Mouse (Mus musculus) gastrocnemius, postnatal 14 days (tissue): ENCODE measurements around the gene Stard9. TPM values are rescaled to one million over a fixed set of nuclear protein-coding genes. Genes with fewer than 3 reads are reported as not detected.
A peak's percentile ranks its signal among the peaks of the same experiment; 100 is the strongest.

Experiments
- DNase-seq: peaks from one replicate; pipeline ENCODE4 v3.0.0; 2021; ENCODE audit warnings: mixed read lengths
- intact Hi-C: fragments of 180-260 bp; cut with DNase I; formaldehyde crosslinking; loops from one replicate; pipeline ENCODE4 v1.15.1; 2025; ENCODE audit warnings: low total_unique reads
- long read RNA-seq, 2 experiments: library from polyadenylated mRNA; stranded (forward); transcript quantifications; one replicate each; pipeline ENCODE4 v2.0.0; 2021
- total RNA-seq, 2 experiments: library from RNA; stranded (reverse); gene quantifications; 2 replicates each; pipeline ENCODE4 v1.2.3; 2021

The Stard9 gene
- total RNA-seq = 1 to 10 TPM; 8.5 to 8.6 TPM
- long read RNA-seq, experiment 1, partial matches to known transcripts = 1 of 1 reads
- long read RNA-seq, experiment 1, other reads (novel, unspliced or antisense) = 0 of 1 reads
- long read RNA-seq, experiment 2, partial matches to known transcripts = 1 of 1 reads
- long read RNA-seq, experiment 2, other reads (novel, unspliced or antisense) = 0 of 1 reads

GRCm38 (mm10) chr2:120628886-120629735, at the start of gene Stard9:
Gene Stard9, plus strand, starts transcription at chr2:120629121.
- peak; percentile 99 for DNase-seq
- intact Hi-C loops = no loop called here

- intact Hi-C loops = no loop called here
- DNase-seq = no peak
These were observed 39.2 kb upstream of the Stard9 start for GRCm38 (mm10) chr2:120589759-120590158.

DNA sequence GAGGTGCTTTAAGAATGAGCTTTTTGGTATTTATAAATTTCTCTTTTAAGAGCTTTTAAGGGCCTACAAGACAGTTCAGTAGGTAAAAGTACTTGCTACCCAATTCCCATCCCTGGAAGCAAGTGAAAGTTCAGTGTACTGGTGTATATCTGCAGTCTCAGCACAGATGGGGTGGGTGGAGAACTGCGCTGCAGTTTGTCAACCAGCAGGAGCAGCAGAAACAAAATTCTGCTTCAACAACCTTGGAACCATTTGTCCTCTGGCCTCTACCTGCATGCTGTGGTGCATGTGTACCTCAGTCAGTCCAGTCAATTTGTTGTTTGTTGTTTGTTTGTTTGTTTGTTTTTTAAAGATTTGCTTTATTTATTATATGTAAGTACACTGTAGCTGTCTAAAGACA, 36.7 kb upstream of the Stard9 start:
- no peak for DNase-seq
- intact Hi-C loops = no loop called here

GRCm38 (mm10) chr2:120597734-120598133, 31.2 kb upstream of the Stard9 start:
- DNase-seq = no peak
- intact Hi-C loops = no loop called here

DNA sequence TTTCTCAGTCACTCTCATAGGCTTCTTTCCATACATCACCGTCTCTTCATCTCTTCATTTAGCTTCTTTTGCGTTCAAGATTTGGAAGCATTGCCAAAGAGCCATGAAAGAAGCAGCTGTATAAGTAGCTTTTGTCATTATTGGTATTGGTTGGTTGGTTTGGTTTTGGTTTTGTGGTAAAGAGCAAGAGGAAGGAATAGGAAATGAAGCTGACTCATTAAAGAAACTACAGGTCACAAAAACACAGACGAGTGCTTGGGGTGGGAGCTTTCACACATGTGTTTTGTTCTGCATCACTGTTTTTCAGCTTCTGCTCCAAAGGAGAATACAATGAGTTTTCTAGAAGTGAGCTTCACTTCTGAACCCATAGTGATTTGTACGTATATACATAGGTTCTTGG, 29.4 kb upstream of the Stard9 start:
- DNase-seq = no peak
- intact Hi-C loops = no loop called here

DNA sequence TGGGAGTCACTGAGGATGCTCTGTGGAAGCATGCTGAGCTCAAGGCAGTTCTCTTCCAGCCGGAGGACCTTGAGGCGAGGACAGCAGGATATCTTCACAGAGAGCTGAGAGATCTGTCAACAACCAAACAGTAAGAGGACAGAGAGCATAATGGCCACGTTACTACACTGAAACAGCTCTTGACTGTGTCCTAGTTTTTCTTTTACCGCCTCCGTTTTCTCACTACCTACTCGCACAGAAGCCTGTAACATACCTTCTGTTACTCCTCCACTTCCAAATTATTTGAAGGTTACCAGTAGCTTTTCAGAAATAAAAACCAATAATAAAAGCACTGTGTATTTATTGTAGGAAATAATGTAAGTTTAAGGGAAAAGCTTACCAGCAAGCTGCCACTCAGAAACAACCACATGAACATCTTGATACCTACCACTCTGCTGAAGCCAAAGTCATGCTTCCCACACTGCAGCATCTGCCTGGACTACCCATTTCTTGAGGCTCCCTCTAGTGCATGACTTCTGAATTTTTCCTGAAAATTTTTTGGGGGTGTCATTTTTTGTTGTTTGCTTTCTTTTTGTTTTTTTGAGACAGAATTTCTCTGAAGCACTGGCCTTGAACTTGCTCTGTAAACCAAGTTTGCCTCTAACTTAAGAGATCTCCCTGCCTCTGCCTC, 22.8 kb upstream of the Stard9 start:
- intact Hi-C loops = loop anchor here (5.0 kb wide), 1 partner anchor 79 kb away; no protein-coding TSS in a partner anchor
- no peak for DNase-seq

- intact Hi-C loops = loop anchor here (5.0 kb wide), 1 partner anchor 82 kb away; no protein-coding TSS in a partner anchor
- DNase-seq = peak; percentile 91
These were observed 19.8 kb upstream of the Stard9 start, which contains the start of the genes Haus2 and Lrrc57 for GRCm38 (mm10) chr2:120608830-120609723. Gene Haus2, plus strand, starts transcription at chr2:120609383. Gene Lrrc57, minus strand, starts transcription at chr2:120609520.

GRCm38 (mm10) chr2:120616279-120617163, 12.4 kb upstream of the Stard9 start:
- DNase-seq = no peak
- intact Hi-C loops = no loop called here

- no peak for DNase-seq
- intact Hi-C loops = no loop called here
These were observed 9.4 kb upstream of the Stard9 start for GRCm38 (mm10) chr2:120619538-120619937.

DNA sequence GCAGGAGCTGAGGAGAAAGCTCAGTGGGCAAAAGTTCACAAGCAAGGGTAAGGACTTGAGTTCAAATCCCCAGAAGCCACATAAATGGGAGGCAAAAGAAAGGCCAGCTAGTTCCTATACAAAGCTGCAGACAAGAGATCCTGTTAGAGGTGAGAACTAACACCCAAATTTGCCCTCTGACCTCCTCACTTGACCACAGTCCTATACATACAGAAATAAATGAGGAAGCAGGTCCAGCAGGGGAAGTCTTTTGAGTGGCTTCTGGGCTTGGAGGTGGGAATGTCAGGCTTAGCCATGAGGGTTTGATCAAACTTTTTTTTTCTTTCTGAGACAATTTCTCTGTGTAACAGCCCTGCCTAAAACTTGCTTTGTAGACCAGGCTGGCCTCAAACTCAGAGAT, 6.0 kb upstream of the Stard9 start:
- DNase-seq = no peak
- intact Hi-C loops = no loop called here

- no peak for DNase-seq
- intact Hi-C loops = no loop called here
These were observed 650 bp upstream of the Stard9 start for GRCm38 (mm10) chr2:120628076-120628865.

- intact Hi-C loops = no loop called here
- DNase-seq = peak; percentile 35
These were observed 1.3 kb downstream of the Stard9 start for GRCm38 (mm10) chr2:120630246-120630645.

- no peak for DNase-seq
- intact Hi-C loops = no loop called here
These were observed 1.7 kb downstream of the Stard9 start for GRCm38 (mm10) chr2:120630655-120631054.

DNA sequence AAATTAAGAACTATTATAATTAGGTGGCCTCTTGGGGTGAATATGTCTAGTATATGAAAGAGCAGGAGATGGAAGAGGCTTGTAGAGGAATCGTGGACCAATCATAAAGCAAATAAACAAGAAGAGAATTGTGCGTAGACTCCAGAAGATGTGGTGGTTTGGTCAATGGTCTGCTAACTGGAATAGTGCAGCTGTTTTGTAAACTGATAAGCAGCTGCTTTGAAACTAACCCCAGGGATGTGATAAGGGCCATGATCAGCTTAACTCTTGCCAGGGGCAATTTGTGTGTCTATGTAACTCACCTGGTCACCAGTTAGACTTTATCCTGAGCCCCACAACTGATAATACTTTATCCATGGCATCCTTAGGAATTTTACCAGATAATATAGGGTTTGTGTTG, 2.6 kb downstream of the Stard9 start:
- no peak for DNase-seq
- intact Hi-C loops = no loop called here

- DNase-seq = no peak
- intact Hi-C loops = no loop called here
These were observed 3.0 kb downstream of the Stard9 start for GRCm38 (mm10) chr2:120631957-120632356.

DNA sequence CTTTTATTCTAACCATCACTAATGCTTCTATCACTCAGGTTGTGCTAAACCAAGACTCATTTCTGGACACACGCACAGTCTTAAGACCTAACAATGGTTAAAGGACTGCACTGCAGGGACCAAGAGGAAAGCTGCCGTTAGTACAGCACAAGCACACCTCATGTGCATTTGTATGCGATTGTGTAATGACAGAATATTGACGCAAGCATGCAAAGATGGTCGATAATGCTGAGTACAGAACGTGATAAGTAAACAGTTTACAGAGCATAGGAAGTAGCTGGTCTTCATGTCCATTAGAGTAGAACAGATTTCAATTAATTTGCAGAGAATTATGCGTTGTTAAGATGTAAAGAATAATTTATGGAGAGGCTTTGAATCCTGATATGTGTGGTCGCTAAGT, 11.9 kb downstream of the Stard9 start:
- DNase-seq = no peak
- intact Hi-C loops = no loop called here

DNA sequence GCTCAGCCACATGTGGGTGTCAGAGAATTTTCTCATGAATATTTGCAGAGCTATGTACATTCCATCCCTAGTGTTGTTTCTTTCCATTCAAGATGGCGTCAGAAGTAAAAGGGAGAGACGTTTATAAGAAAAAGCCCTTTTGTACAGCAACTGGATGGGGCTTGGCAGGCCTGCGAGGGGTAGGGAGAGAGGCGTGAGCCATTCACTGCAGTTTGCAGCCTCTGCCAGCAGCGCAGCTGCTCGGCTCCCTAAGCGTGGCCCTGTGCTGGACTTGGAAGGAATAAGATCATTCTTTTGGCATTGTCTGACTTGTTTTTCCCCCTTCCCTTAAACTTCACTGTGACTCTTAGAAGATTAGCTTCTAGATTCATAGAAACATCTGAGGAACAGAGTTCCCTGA, 14.9 kb downstream of the Stard9 start:
- DNase-seq = peak; percentile 87
- intact Hi-C loops = no loop called here

DNA sequence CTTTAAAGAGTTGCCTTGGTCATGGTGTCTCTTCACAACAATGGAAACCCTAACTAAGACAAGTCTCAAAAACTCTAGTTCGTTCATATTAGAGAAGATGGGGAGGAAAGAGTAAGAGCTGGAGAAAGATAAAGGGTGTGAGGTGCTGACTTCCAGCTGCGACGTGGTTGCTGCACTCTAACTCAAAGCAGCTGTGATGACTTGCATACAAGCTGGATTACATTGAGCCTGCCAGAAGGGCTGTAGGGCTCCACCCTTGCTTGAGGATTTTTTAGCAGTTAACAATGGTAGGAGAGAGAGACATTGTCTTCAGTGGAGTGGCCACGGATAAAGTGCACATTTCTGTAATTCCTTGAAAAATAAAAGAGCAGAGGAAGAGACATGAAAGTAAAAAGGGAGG, 17.9 kb downstream of the Stard9 start:
- intact Hi-C loops = no loop called here
- DNase-seq = peak; percentile 54
